Mouse (Mus musculus) spleen, postnatal 4 days (tissue): ENCODE measurements around the gene Agap2.
A peak's percentile ranks its signal among the peaks of the same experiment; 100 is the strongest.
"Not testable (repeated sequence)": the region's sequence is repeated elsewhere in the genome, so short reads cannot be mapped to it uniquely, and the experiment has no call there.

Experiments used
- DNase-seq, 2 experiments: peaks; one replicate each; pipeline ENCODE4 v3.0.0; 2022; ENCODE audit warnings: low spot score in 2 of 2

The Agap2 gene

DNA sequence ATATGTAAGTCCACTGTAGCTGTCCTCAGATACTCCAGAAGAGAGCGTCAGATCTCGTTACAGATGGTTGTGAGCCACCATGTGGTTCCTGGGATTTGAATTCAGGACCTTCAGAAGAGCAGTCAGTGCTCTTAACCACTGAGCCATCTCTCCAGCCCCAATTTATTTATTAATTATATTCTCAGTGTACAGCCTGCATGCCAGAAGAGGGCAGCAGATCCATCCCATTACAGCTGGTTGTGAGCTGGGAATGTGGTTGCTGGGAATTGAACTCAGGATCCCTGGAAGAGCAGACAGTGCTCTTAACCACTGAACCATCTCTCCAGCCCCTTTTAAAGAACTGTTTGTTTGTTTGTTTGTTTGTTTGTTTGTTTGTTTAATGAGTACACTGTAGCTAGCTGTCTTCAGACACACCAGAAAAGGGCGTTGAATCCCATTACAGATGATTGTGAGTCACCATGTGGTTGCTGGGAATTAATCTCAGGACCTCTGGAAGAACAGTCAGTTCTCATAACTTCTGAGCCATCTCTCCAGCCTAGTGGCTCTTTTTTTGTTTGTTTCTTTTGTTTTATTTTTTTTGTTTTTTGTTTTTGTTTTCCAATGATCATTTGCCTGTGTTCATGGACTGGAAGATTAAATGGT lies 59.4 kb downstream of the Agap2 start:
- DNase-seq, result not testable (repeated sequence)

DNA sequence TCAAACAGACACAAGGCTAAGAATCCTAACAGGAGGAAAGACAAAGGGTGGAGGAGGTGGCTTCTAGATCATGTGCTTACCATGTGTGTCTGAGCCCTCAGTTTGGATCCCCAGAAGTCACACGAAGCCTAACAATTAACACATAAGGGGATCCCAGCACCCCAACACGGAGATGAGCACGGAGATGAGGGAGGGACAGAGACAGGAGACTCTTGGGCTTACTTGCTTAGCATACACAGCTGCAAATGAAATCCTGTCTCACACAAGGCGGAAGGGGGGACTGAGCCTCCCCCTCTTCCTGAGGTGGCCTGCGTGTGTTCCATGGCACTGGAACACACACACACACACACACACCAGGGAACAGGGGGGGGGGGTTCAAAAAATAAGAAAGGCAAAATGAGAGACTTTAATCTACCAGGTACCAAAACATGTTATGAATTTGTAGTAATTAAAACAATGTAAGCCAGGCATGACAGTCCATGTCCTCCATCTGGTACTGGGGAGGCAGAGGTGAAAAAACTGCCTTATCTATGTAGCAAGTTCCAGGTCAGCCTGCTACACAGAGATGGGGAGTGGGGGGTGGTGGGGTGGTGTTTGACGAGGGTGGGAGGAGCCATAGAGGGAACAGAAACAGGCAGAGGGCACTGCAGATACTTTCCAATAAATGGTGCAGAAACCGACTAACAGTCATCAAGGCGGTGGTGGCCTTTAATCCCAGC lies 60.2 kb downstream of the Agap2 start:
- DNase-seq, result peak in 1 of 2 experiments; percentile 31

GRCm38 (mm10) chr10:127136510-127136909 lies 61.4 kb downstream of the Agap2 start:
- DNase-seq, result no peak

GRCm38 (mm10) chr10:127137896-127138295 lies 62.8 kb downstream of the Agap2 start:
- no peak for DNase-seq

DNA sequence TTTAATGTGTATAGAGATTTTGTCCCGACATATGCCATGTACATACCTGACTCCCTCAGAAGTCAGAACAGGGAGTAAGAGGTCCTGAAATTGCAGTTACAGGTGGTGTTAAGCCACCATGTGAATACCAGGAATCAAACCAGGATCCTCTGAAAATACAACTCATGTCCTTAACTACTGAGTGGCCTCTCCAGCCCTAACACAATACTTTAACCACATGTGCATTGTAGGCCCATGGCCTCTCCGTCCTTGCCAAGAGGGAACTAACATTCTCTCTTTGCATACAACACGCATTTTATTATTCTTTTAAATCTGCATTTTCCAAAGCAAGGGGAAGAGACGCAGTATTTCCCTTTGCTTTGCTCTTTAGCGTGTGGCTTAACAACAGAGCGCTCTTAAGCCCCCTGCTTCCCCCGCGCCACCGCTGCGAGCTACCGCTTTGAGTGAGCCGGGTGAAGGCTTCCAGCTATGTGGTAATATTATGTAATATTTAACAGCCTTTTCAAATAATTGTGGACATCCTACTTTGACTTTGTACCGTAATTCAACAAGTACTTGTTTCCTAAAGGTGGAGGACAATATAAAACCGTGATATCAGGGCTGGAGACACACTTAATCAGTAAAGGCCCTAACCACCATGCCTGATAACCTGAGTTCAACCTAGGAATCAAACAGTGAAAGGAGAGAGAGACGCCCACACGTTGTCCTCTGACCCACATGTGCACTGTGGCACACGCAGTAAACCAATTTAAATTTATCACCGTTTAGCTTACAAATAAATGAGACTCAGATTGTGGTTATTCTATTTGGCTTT lies 63.5 kb downstream of the Agap2 start:
- no peak for DNase-seq

GRCm38 (mm10) chr10:127140971-127141370 lies 65.9 kb downstream of the Agap2 start:
- DNase-seq, result no peak

DNA sequence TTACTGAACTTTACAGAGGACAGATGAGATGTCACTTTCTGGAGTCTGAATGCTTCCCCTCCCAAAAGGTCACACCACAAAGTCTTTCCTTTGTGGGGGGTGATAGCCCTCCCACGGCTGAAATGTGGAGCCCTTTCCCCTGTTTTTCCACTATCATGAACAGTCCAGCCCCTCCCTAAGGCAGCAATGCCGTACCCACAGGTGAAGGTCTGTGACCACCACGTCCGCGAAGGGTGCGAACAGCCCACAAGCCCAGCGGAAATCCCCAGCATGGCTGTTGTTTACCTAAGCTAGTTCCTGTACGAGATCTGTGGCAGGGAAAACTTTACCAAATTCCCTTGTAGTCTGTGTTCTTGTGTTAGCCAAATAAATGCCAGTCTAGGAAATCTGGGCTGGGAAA lies 66.4 kb downstream of the Agap2 start:
- no peak for DNase-seq
